Mouse (Mus musculus) midbrain, embryonic 15.5 days (tissue): ENCODE results near the gene Epb41l5. TPM values are rescaled to one million over a fixed set of nuclear protein-coding genes. Genes with fewer than 3 reads are reported as not detected.

Experiments used
- ATAC-seq: fragments of 200-750 bp; cut with Nextera tagmentation; replicated peaks from 2 replicates; pipeline ENCODE4 v1.8.0; 2017; ENCODE audit warnings: moderate TSS enrichment
- H3K27ac ChIP-seq: fragments of 300-500 bp; sonication (generic); 2 replicates; pipeline ENCODE4 v1.5.1; 2015; ENCODE audit warnings: mild to moderate bottlenecking, inconsistent platforms
- H3K27me3 ChIP-seq: fragments of 300-500 bp; sonication (generic); replicated peaks from 2 replicates; pipeline ENCODE4 v1.6.1; 2015; ENCODE audit warnings: inconsistent platforms
- H3K36me3 ChIP-seq: fragments of 300-500 bp; sonication (generic); replicated peaks from 2 replicates; pipeline ENCODE4 v1.6.1; 2015; ENCODE audit warnings: inconsistent platforms
- H3K4me1 ChIP-seq: fragments of 300-500 bp; sonication (generic); 2 replicates; pipeline ENCODE4 v1.6.1; 2015; ENCODE audit warnings: inconsistent platforms
- H3K4me2 ChIP-seq: fragments of 300-500 bp; sonication (generic); 2 replicates; pipeline ENCODE4 v1.6.1; 2015; ENCODE audit warnings: inconsistent platforms, mild to moderate bottlenecking, moderate library complexity
- H3K4me3 ChIP-seq: fragments of 300-500 bp; sonication (generic); 2 replicates; pipeline ENCODE4 v1.5.1; 2015; ENCODE audit warnings: mild to moderate bottlenecking, inconsistent platforms
- H3K9ac ChIP-seq: fragments of 300-500 bp; sonication (generic); 2 replicates; pipeline ENCODE4 v1.6.1; 2015; ENCODE audit warnings: mild to moderate bottlenecking, inconsistent platforms
- H3K9me3 ChIP-seq: fragments of 300-500 bp; sonication (generic); 2 replicates; pipeline ENCODE4 v1.6.1; 2016; ENCODE audit warnings: inconsistent platforms
- WGBS: fragments of 180-500 bp; shearing (Covaris S2); methylation state at CpG from one replicate; pipeline ENCODE4 v1.1.7; 2015; ENCODE audit warnings: mixed read lengths; 5-methylcytosine and 5-hydroxymethylcytosine counted together
- polyA plus RNA-seq: library from polyadenylated mRNA; unstranded; fragments of >200 nt; fragmentation: Nextera tagmentation; extraction: Ambion mirVana; gene quantifications from 2 replicates; pipeline ENCODE4 v1.2.1, GENCODE M21; 2015

Epb41l5 gene
- polyA plus RNA-seq, 1 experiment from 2014 or later = 20.2 TPM

GRCm38 (mm10) chr1:119504260-119505062, 144.3 kb downstream of the Epb41l5 start, which contains the start of gene Ralb:
Gene Ralb, minus strand, starts transcription at chr1:119504794.
- Histone ChIP-seq H3K36me3 (no peaks in the 10 kb centered on the region), H3K4me2 (peak within 1 kb of the TSS; percentile 84), H3K27ac (peak within 1 kb of the TSS; percentile 56), H3K9me3 (no peaks in the 10 kb centered on the region), H3K4me1 (peaks cover 19% of the 10 kb centered on the region), H3K27me3 (no peaks in the 10 kb centered on the region), H3K4me3 (peak within 1 kb of the TSS; percentile 80), H3K9ac (peak within 1 kb of the TSS; percentile 69)
- ATAC-seq = peak; percentile 98
- under 1% methylated on average over 57 of the region's 57 CpGs for WGBS

- Histone ChIP-seq H3K27me3 (no peaks in the 10 kb centered on the region), H3K4me3 (peak overlapping the region; percentile 80), H3K36me3 (no peaks in the 10 kb centered on the region), H3K9me3 (no peaks in the 10 kb centered on the region), H3K27ac (no peak overlapping the region), H3K9ac (peak overlapping the region; percentile 69; the same call in 1 of the 2 replicates), H3K4me1 (peaks cover 19% of the 10 kb centered on the region), H3K4me2 (peak overlapping the region; percentile 84)
- 21% methylated on average over 5 of the region's 5 CpGs for WGBS
- ATAC-seq = no peak
Measured at GRCm38 (mm10) chr1:119503808-119504207, 145.0 kb downstream of the Epb41l5 start.

GRCm38 (mm10) chr1:119503181-119503580, 145.6 kb downstream of the Epb41l5 start:
- Histone ChIP-seq H3K9ac (no peak overlapping the region), H3K36me3 (no peaks in the 10 kb centered on the region)
- WGBS = 78% methylated on average over 3 of the region's 3 CpGs

GRCm38 (mm10) chr1:119502729-119503128, 146.1 kb downstream of the Epb41l5 start:
- Histone ChIP-seq H3K27ac (no peak overlapping the region), H3K27me3 (no peaks in the 10 kb centered on the region), H3K9me3 (no peaks in the 10 kb centered on the region), H3K4me2 (peak overlapping the region; percentile 84), H3K9ac (no peak overlapping the region), H3K4me3 (0 out of 2 replicates have a peak overlapping the region, but pooled peaks have one; percentile 80), H3K4me1 (peaks cover 19% of the 10 kb centered on the region), H3K36me3 (no peaks in the 10 kb centered on the region)
- no peak for ATAC-seq
- 93% methylated on average over 10 of the region's 11 CpGs for WGBS

More at GRCm38 (mm10) chr1:119503181-119503580, 145.6 kb downstream of the Epb41l5 start:
- Histone ChIP-seq H3K27ac (no peak overlapping the region), H3K4me1 (peaks cover 19% of the 10 kb centered on the region), H3K4me2 (peak overlapping the region; percentile 84), H3K9me3 (no peaks in the 10 kb centered on the region), H3K27me3 (no peaks in the 10 kb centered on the region), H3K4me3 (peak overlapping the region; percentile 80)
- ATAC-seq = no peak

GRCm38 (mm10) chr1:119501881-119502280, 146.9 kb downstream of the Epb41l5 start:
- Histone ChIP-seq H3K9me3 (no peaks in the 10 kb centered on the region), H3K9ac (no peak overlapping the region), H3K4me2 (no peak overlapping the region), H3K36me3 (no peaks in the 10 kb centered on the region), H3K4me1 (peaks cover 19% of the 10 kb centered on the region), H3K27ac (no peak overlapping the region), H3K4me3 (no peak overlapping the region), H3K27me3 (no peaks in the 10 kb centered on the region)
- WGBS = 80% methylated on average over 8 of the region's 8 CpGs
- ATAC-seq = no peak

- Histone ChIP-seq H3K4me2 (no peak overlapping the region), H3K4me1 (peaks cover 10% of the 10 kb centered on the region), H3K4me3 (no peak overlapping the region), H3K27ac (no peak overlapping the region), H3K27me3 (no peaks in the 10 kb centered on the region), H3K9me3 (no peaks in the 10 kb centered on the region), H3K9ac (no peak overlapping the region), H3K36me3 (no peaks in the 10 kb centered on the region)
- WGBS = 86% methylated on average over 10 of the region's 10 CpGs
- no peak for ATAC-seq
Measured at GRCm38 (mm10) chr1:119499456-119499855, 149.3 kb downstream of the Epb41l5 start.

GRCm38 (mm10) chr1:119498536-119499231, 150.1 kb downstream of the Epb41l5 start:
- no peak for ATAC-seq

GRCm38 (mm10) chr1:119497346-119498004, 151.3 kb downstream of the Epb41l5 start:
- Histone ChIP-seq H3K4me1 (no peaks in the 10 kb centered on the region), H3K4me3 (no peak overlapping the region), H3K36me3 (no peaks in the 10 kb centered on the region), H3K4me2 (no peak overlapping the region), H3K9me3 (no peaks in the 10 kb centered on the region), H3K27me3 (no peaks in the 10 kb centered on the region), H3K27ac (no peak overlapping the region), H3K9ac (no peak overlapping the region)
- 72% methylated on average over 5 of the region's 5 CpGs for whole genome bisulfite sequencing
- no peak for ATAC-seq

More at GRCm38 (mm10) chr1:119498536-119499231, 150.1 kb downstream of the Epb41l5 start:
- 85% methylated on average over 9 of the region's 9 CpGs for WGBS
- no peak overlapping the region for H3K27ac ChIP-seq
- peaks cover 8% of the 10 kb centered on the region for H3K4me1 ChIP-seq
- H3K9ac ChIP-seq = no peak overlapping the region
- H3K27me3 ChIP-seq = no peaks in the 10 kb centered on the region
- H3K9me3 ChIP-seq = no peaks in the 10 kb centered on the region
- H3K4me3 ChIP-seq = no peak overlapping the region
- H3K4me2 ChIP-seq = no peak overlapping the region
- H3K36me3 ChIP-seq = no peaks in the 10 kb centered on the region

GRCm38 (mm10) chr1:119495396-119495775, 153.4 kb downstream of the Epb41l5 start:
- WGBS = 87% methylated on average over 6 of the region's 6 CpGs

More at GRCm38 (mm10) chr1:119495396-119495775, 153.4 kb downstream of the Epb41l5 start:
- Histone ChIP-seq H3K4me1 (no peaks in the 10 kb centered on the region), H3K27ac (no peak overlapping the region), H3K9me3 (no peaks in the 10 kb centered on the region), H3K36me3 (no peaks in the 10 kb centered on the region), H3K9ac (no peak overlapping the region), H3K27me3 (no peaks in the 10 kb centered on the region), H3K4me3 (no peak overlapping the region), H3K4me2 (no peak overlapping the region)
- no peak for ATAC-seq

Other genes with a start within 250 kb of the Epb41l5 start
- 2.4 and 2.5 TPM in 2 replicates for gene Inhbb, start 226.8 kb downstream of the Epb41l5 start, polyA plus RNA-seq
- gene Ralb, start 144.2 kb downstream of the Epb41l5 start, polyA plus RNA-seq = 60.2 and 62.1 TPM in 2 replicates
- gene Tmem185b, start 122.8 kb downstream of the Epb41l5 start, polyA plus RNA-seq = 18.2 and 18.7 TPM in 2 replicates
- 10.9 and 12.5 TPM in 2 replicates for gene Ptpn4, start 188.6 kb upstream of the Epb41l5 start, polyA plus RNA-seq